Mouse (Mus musculus): ENCODE results near the gene Rnf115. TPM values are rescaled to one million over a fixed set of nuclear protein-coding genes. Genes with fewer than 3 reads are reported as not detected.
"Not testable (repeated sequence)": the region's sequence is repeated elsewhere in the genome, so short reads cannot be mapped to it uniquely, and the experiment has no call there.

Gene Rnf115
- 59.8 and 65.1 TPM in 2 replicates for polyA plus RNA-seq (2015; fragmentation: Nextera tagmentation; extraction: Ambion mirVana)

DNA sequence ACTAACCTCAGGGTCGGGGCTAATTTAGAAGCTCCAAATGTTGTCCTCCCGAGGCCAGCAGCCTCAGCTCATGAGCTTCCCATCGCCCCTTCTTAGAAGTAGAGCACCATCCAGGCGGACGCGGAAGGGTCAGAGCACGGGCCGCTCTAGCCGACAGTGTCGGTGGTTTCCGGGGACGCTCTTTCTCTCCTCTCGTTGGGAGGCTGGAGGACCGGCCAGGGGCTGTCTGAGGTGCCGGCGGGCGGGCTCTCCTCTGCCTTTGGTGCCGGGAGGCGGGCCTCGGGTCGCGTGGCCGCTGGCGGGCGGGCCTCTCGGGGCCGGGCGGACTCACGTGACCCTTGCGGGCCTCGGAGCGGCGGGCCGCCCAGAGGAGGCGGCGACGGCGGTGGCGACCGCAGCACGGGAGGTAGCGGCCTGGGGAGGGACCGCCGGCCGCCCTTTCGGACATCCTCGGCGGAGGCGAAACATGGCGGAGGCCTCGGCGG lies at the start of gene Rnf115, which contains the start of gene Polr3c:
TSS of gene Rnf115 (plus strand) at position 322 of the 485 bp plus-strand sequence.
TSS of gene Polr3c (minus strand) at position 286 of the 485 bp plus-strand sequence.
- under 1% methylated on average over 51 of the region's 52 CpGs for WGBS
- peak within 1 kb of the TSS; percentile 98 for H3K4me3 ChIP-seq (replicated peaks; ENCODE audit: low read length)

DNA sequence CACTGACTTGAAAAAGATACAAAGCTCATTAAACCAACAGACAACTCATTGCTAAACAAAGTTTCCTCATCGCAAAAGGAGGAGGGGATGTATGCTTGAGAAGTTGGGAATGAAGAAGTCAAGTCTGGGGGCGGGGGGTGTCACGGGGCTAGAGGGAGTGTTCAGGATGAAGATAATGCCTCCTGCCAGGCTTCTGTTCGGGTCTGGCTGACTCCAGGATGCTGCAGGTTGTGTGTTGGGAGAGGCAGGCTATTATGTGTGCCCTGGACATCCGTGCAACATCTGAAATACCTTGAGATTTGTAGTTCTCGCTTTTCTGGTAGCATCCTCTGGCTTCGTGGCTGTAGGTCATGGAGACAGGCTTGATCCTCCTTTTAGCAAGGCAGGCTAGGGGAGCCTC lies 49.0 kb upstream of the Rnf115 start:
- H3K4me3 ChIP-seq (replicated peaks; ENCODE audit: low read length): no peak overlapping the region
- H3K9ac ChIP-seq (replicated peaks; ENCODE audit: low read depth, low read length): no peak overlapping the region
- no peak overlapping the region for H3K27ac ChIP-seq (ENCODE audit: low read length)
- no peak overlapping the region for H3K4me2 ChIP-seq (ENCODE audit: low read length)
- no peaks in the 10 kb centered on the region for H3K36me3 ChIP-seq (ENCODE audit: control insufficient read depth, insufficient read depth)
- WGBS: 66% methylated on average over 7 of the region's 7 CpGs
- H3K4me1 ChIP-seq (replicated peaks; ENCODE audit: control insufficient read depth, insufficient read depth, low read length): no peaks in the 10 kb centered on the region
- H3K9me3 ChIP-seq (ENCODE audit: control insufficient read depth, low read length): no peaks in the 10 kb centered on the region
- no peaks in the 10 kb centered on the region for H3K27me3 ChIP-seq (replicated peaks; ENCODE audit: control insufficient read depth, insufficient read depth, low read length)
- no peak for ATAC-seq

More for the DNA sequence above, at the start of gene Rnf115, which contains the start of gene Polr3c:
- Histone ChIP-seq H3K4me1 (replicated peaks; ENCODE audit: control insufficient read depth, insufficient read depth, low read length) (peaks cover 17% of the 10 kb centered on the region), H3K27me3 (replicated peaks; ENCODE audit: control insufficient read depth, insufficient read depth, low read length) (no peaks in the 10 kb centered on the region), H3K9ac (replicated peaks; ENCODE audit: low read depth, low read length) (peak within 1 kb of the TSS; percentile 87), H3K4me2 (ENCODE audit: low read length) (peak within 1 kb of the TSS; percentile 78), H3K27ac (ENCODE audit: low read length) (peak within 1 kb of the TSS; percentile 75), H3K9me3 (ENCODE audit: control insufficient read depth, low read length) (no peaks in the 10 kb centered on the region), H3K36me3 (ENCODE audit: control insufficient read depth, insufficient read depth) (0 out of 2 replicates have a peak, but pooled peaks cover 4% of the 10 kb centered on the region)
- ATAC-seq: peak; percentile 99

- Histone ChIP-seq H3K4me2 (ENCODE audit: low read length) (no peak overlapping the region), H3K36me3 (ENCODE audit: control insufficient read depth, insufficient read depth) (no peaks in the 10 kb centered on the region), H3K4me3 (replicated peaks; ENCODE audit: low read length) (no peak overlapping the region), H3K27ac (ENCODE audit: low read length) (no peak overlapping the region), H3K27me3 (replicated peaks; ENCODE audit: control insufficient read depth, insufficient read depth, low read length) (no peaks in the 10 kb centered on the region), H3K9ac (replicated peaks; ENCODE audit: low read depth, low read length) (no peak overlapping the region), H3K9me3 (ENCODE audit: control insufficient read depth, low read length) (no peaks in the 10 kb centered on the region), H3K4me1 (replicated peaks; ENCODE audit: control insufficient read depth, insufficient read depth, low read length) (no peaks in the 10 kb centered on the region)
- WGBS: 20% methylated on average over 5 of the region's 5 CpGs
- no peak for ATAC-seq
Measured at GRCm38 (mm10) chr3:96679159-96679674, 48.2 kb upstream of the Rnf115 start.

GRCm38 (mm10) chr3:96680269-96680956 lies 47.1 kb upstream of the Rnf115 start:
- no peaks in the 10 kb centered on the region for H3K27me3 ChIP-seq (replicated peaks; ENCODE audit: control insufficient read depth, insufficient read depth, low read length)
- H3K9me3 ChIP-seq (ENCODE audit: control insufficient read depth, low read length): no peaks in the 10 kb centered on the region
- no peak overlapping the region for H3K4me3 ChIP-seq (replicated peaks; ENCODE audit: low read length)
- 0 out of 2 replicates have a peak, but pooled peaks cover 5% of the 10 kb centered on the region for H3K4me1 ChIP-seq (replicated peaks; ENCODE audit: control insufficient read depth, insufficient read depth, low read length)
- WGBS: 19% methylated on average over 12 of the region's 12 CpGs
- H3K9ac ChIP-seq (replicated peaks; ENCODE audit: low read depth, low read length): no peak overlapping the region
- H3K27ac ChIP-seq (ENCODE audit: low read length): no peak overlapping the region
- no peaks in the 10 kb centered on the region for H3K36me3 ChIP-seq (ENCODE audit: control insufficient read depth, insufficient read depth)
- H3K4me2 ChIP-seq (ENCODE audit: low read length): no peak overlapping the region
- ATAC-seq: peak; percentile 67

- WGBS: 97% methylated on average over 3 of the region's 3 CpGs
- Histone ChIP-seq H3K27ac (ENCODE audit: low read length) (no peak overlapping the region), H3K36me3 (ENCODE audit: control insufficient read depth, insufficient read depth) (no peaks in the 10 kb centered on the region), H3K4me1 (replicated peaks; ENCODE audit: control insufficient read depth, insufficient read depth, low read length) (0 out of 2 replicates have a peak, but pooled peaks cover 5% of the 10 kb centered on the region), H3K4me3 (replicated peaks; ENCODE audit: low read length) (no peak overlapping the region), H3K9me3 (ENCODE audit: control insufficient read depth, low read length) (no peaks in the 10 kb centered on the region), H3K27me3 (replicated peaks; ENCODE audit: control insufficient read depth, insufficient read depth, low read length) (no peaks in the 10 kb centered on the region), H3K9ac (replicated peaks; ENCODE audit: low read depth, low read length) (no peak overlapping the region), H3K4me2 (ENCODE audit: low read length) (no peak overlapping the region)
- ATAC-seq: no peak
Measured at GRCm38 (mm10) chr3:96683496-96683895, 44.0 kb upstream of the Rnf115 start.

DNA sequence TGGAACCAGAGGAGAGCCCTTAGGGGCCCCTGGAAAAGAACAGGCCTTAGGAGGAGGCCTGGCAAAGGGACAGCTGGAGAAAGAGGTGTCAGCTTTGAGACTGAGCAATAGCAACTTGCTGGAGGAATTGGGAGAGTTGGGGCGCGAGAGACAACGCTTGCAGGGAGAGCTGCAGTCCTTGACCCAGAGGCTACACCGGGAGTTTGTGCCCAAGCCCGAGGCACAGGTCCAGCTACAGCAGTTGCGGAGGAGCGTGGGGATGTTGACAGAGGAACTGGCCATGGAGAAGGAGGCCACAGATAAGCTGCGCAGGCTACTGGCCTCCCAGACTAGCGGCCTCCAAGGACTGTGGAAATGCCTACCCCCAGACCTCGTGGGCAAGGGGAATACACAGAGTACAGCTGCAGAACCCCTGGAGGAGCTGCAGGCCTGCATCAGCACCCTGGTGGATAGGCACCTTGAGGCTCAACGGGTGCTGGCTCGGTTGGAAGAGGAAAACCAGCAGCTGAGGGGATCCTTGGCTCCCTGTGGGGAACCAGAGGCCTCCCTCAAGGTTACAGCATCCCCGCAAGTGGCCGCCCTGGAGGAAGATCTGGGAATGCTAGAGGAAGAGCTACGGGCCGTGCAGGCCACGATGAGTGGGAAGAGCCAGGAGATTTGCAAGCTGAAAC lies 43.2 kb upstream of the Rnf115 start:
- Histone ChIP-seq H3K4me2 (ENCODE audit: low read length) (peak overlapping the region; percentile 35), H3K27ac (ENCODE audit: low read length) (no peak overlapping the region), H3K9ac (replicated peaks; ENCODE audit: low read depth, low read length) (peak overlapping the region; percentile 26; the same call in 1 of the 2 replicates), H3K36me3 (ENCODE audit: control insufficient read depth, insufficient read depth) (no peaks in the 10 kb centered on the region), H3K4me3 (replicated peaks; ENCODE audit: low read length) (peak overlapping the region; percentile 28), H3K27me3 (replicated peaks; ENCODE audit: control insufficient read depth, insufficient read depth, low read length) (no peaks in the 10 kb centered on the region), H3K4me1 (replicated peaks; ENCODE audit: control insufficient read depth, insufficient read depth, low read length) (0 out of 2 replicates have a peak, but pooled peaks cover 5% of the 10 kb centered on the region), H3K9me3 (ENCODE audit: control insufficient read depth, low read length) (no peaks in the 10 kb centered on the region)
- 63% methylated on average over 17 of the region's 17 CpGs for WGBS
- no peak for ATAC-seq

- Histone ChIP-seq H3K27me3 (replicated peaks; ENCODE audit: control insufficient read depth, insufficient read depth, low read length) (no peaks in the 10 kb centered on the region), H3K9me3 (ENCODE audit: control insufficient read depth, low read length) (no peaks in the 10 kb centered on the region), H3K4me1 (replicated peaks; ENCODE audit: control insufficient read depth, insufficient read depth, low read length) (0 out of 2 replicates have a peak, but pooled peaks cover 5% of the 10 kb centered on the region), H3K9ac (replicated peaks; ENCODE audit: low read depth, low read length) (peak overlapping the region; percentile 26), H3K4me2 (ENCODE audit: low read length) (peak overlapping the region; percentile 35), H3K36me3 (ENCODE audit: control insufficient read depth, insufficient read depth) (no peaks in the 10 kb centered on the region), H3K4me3 (replicated peaks; ENCODE audit: low read length) (peak overlapping the region; percentile 28), H3K27ac (ENCODE audit: low read length) (no peak overlapping the region)
- whole genome bisulfite sequencing: 45% methylated on average over 28 of the region's 28 CpGs
- ATAC-seq: no peak
Measured at GRCm38 (mm10) chr3:96684822-96685156, 42.7 kb upstream of the Rnf115 start.

- not testable (repeated sequence) for H3K4me2 ChIP-seq (ENCODE audit: low read length); H3K9ac ChIP-seq (replicated peaks; ENCODE audit: low read depth, low read length); H3K27ac ChIP-seq (ENCODE audit: low read length); H3K4me1 ChIP-seq (replicated peaks; ENCODE audit: control insufficient read depth, insufficient read depth, low read length); H3K4me3 ChIP-seq (replicated peaks; ENCODE audit: low read length); H3K36me3 ChIP-seq (ENCODE audit: control insufficient read depth, insufficient read depth); ATAC-seq; H3K27me3 ChIP-seq (replicated peaks; ENCODE audit: control insufficient read depth, insufficient read depth, low read length); H3K9me3 ChIP-seq (ENCODE audit: control insufficient read depth, low read length)
- WGBS: 90% methylated on average over 5 of the region's 5 CpGs
Measured at GRCm38 (mm10) chr3:96686057-96686456, 41.4 kb upstream of the Rnf115 start.

GRCm38 (mm10) chr3:96688854-96689253 lies 38.6 kb upstream of the Rnf115 start:
- Histone ChIP-seq H3K4me3 (replicated peaks; ENCODE audit: low read length) (no peak overlapping the region), H3K9ac (replicated peaks; ENCODE audit: low read depth, low read length) (no peak overlapping the region), H3K36me3 (ENCODE audit: control insufficient read depth, insufficient read depth) (no peaks in the 10 kb centered on the region), H3K9me3 (ENCODE audit: control insufficient read depth, low read length) (no peaks in the 10 kb centered on the region), H3K4me2 (ENCODE audit: low read length) (no peak overlapping the region), H3K4me1 (replicated peaks; ENCODE audit: control insufficient read depth, insufficient read depth, low read length) (peaks cover 5% of the 10 kb centered on the region; the same call in 1 of the 2 replicates), H3K27ac (ENCODE audit: low read length) (no peak overlapping the region), H3K27me3 (replicated peaks; ENCODE audit: control insufficient read depth, insufficient read depth, low read length) (no peaks in the 10 kb centered on the region)
- no peak for ATAC-seq
- WGBS: 88% methylated on average over 11 of the region's 11 CpGs

All from forebrain, embryonic 16.5 days (tissue).